In the genomic region with DNA sequence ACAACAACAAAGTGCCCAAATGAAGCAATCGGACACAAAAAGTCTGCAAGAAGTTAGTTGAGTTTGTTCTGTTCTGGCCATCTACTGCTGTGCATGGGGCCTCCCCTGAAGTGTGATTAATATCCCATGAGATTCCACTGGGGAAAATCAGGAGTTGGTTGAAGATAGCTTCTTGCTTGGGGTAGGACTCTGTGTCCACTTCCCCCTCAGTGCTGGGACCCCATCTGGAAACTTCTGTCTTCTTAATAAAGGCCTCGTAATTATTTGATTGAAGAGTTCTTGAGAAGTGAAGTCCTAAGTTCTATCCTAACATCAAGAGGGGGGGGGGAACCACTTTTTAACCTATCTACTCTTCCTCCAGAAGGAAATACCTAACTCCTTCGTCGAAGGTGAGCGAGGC, we compare ENCODE assay signal across 30 mouse cellular contexts. TPM values are rescaled to one million over a fixed set of nuclear protein-coding genes. Genes with fewer than 3 reads are reported as not detected.
DNase-seq lines count a peak whose midpoint lies in the region; ATAC-seq and TF ChIP-seq lines count a peak whose summit lies in the region.
"Had no signal": no experiment of that assay in that cellular context is flagged by ENCODE, and none has a peak within 500 bp of the region (broad histone marks: within the 10 kb centered on the region; RNA-seq: fewer than 3 reads in every experiment).

No protein-coding gene starts in this region.

- no peaks in the 10 kb centered on the region for H3K9me3 ChIP-seq in heart, embryonic 10.5 days
- H3K9me3 ChIP-seq in liver, embryonic 12.5 days (replicated peaks), result no peaks in the 10 kb centered on the region; the same call in 1 of the 2 replicates
- H3K9me3 ChIP-seq in liver, postnatal 0 days (ENCODE audit: low read length), result no peaks in the 10 kb centered on the region
- no peaks in the 10 kb centered on the region for H3K9me3 ChIP-seq in liver, embryonic 14.5 days (ENCODE audit: control insufficient read depth, low read length)
- H3K9me3 ChIP-seq: embryonic facial prominence, embryonic 10.5 days; embryonic facial prominence, embryonic 13.5 days; forebrain, embryonic 13.5 days; hindbrain, embryonic 10.5 days; hindbrain, embryonic 13.5 days had no signal

- WGBS in heart, embryonic 10.5 days, result 83% methylated on average over 5 of the region's 5 CpGs
- 85% methylated on average over 5 of the region's 5 CpGs for WGBS in liver, embryonic 12.5 days (ENCODE audit: insufficient replicate concordance)
- WGBS in liver, postnatal 0 days (ENCODE audit: insufficient replicate concordance), result 80% methylated on average over 5 of the region's 5 CpGs
- WGBS in liver, embryonic 14.5 days (ENCODE audit: insufficient replicate concordance), result 77% methylated on average over 5 of the region's 5 CpGs

- H3K36me3 ChIP-seq in heart, embryonic 10.5 days, result no peaks in the 10 kb centered on the region
- H3K36me3 ChIP-seq in liver, embryonic 12.5 days, result no peaks in the 10 kb centered on the region
- H3K36me3 ChIP-seq in liver, postnatal 0 days (replicated peaks; ENCODE audit: insufficient read depth, low read length), result no peaks in the 10 kb centered on the region
- H3K36me3 ChIP-seq in liver, embryonic 14.5 days (replicated peaks; ENCODE audit: control insufficient read depth, insufficient read depth, low read depth), result no peaks in the 10 kb centered on the region
- H3K36me3 ChIP-seq: embryonic facial prominence, embryonic 10.5 days; embryonic facial prominence, embryonic 13.5 days had no signal

- peak overlapping the region; percentile 19; the same call in 1 of the 2 replicates for H3K27ac ChIP-seq in heart, embryonic 10.5 days
- H3K27ac ChIP-seq in liver, embryonic 12.5 days, result peak overlapping the region; percentile 89
- no peak overlapping the region for H3K27ac ChIP-seq in liver, postnatal 0 days (ENCODE audit: low read depth)
- H3K27ac ChIP-seq in liver, embryonic 14.5 days, result peak overlapping the region; percentile 78
- no peak overlapping the region for H3K27ac ChIP-seq in layer of hippocampus, adult 2 months
- H3K27ac ChIP-seq: embryonic facial prominence, embryonic 10.5 days; embryonic facial prominence, embryonic 13.5 days; forebrain, embryonic 13.5 days; gastrocnemius, adult 2 months; heart, adult 2 months; hindbrain, embryonic 10.5 days; hindbrain, embryonic 13.5 days had no signal

- no peak overlapping the region for H3K4me2 ChIP-seq in liver, embryonic 12.5 days
- H3K4me2 ChIP-seq in liver, postnatal 0 days (ENCODE audit: low read depth, low read length), result no peak overlapping the region
- H3K4me2 ChIP-seq in liver, embryonic 14.5 days (ENCODE audit: low read depth), result no peak overlapping the region
- H3K4me2 ChIP-seq: embryonic facial prominence, embryonic 13.5 days; forebrain, embryonic 13.5 days; heart, embryonic 11.5 days; hindbrain, embryonic 13.5 days had no signal

- TF ChIP-seq EP300 in liver, postnatal 0 days (IDR thresholded peaks at IDR 0.05; ENCODE audit: low read depth), result no peak
- no peak for TF ChIP-seq EP300 in liver, embryonic 14.5 days (IDR thresholded peaks at IDR 0.05; ENCODE audit: low read depth)

- no peak for TF ChIP-seq CTCF in liver, postnatal 0 days (IDR thresholded peaks at IDR 0.05; ENCODE audit: low read depth)
- no peak for TF ChIP-seq CTCF in liver, embryonic 14.5 days (IDR thresholded peaks at IDR 0.05; ENCODE audit: low read depth)
- no peak for TF ChIP-seq CTCF in layer of hippocampus, adult 2 months (conservative IDR thresholded peaks at IDR 0.05)

- ATAC-seq in liver, embryonic 12.5 days, result no peak
- no peak for ATAC-seq in liver, postnatal 0 days
- no peak for ATAC-seq in liver, embryonic 14.5 days (ENCODE audit: insufficient read depth)
- ATAC-seq: activated CD4-positive, CD25-positive, alpha-beta regulatory T cell, adult 4 months; CD4-positive, CD25-positive, alpha-beta regulatory T cell, adult 4 months; forebrain, embryonic 13.5 days; forebrain, postnatal 0 days; hindbrain, embryonic 16.5 days had no signal

- no peak overlapping the region for H3K4me3 ChIP-seq in heart, embryonic 10.5 days
- H3K4me3 ChIP-seq in liver, embryonic 12.5 days, result no peak overlapping the region
- H3K4me3 ChIP-seq in liver, postnatal 0 days (ENCODE audit: low read depth, low read length), result no peak overlapping the region
- no peak overlapping the region for H3K4me3 ChIP-seq in liver, embryonic 14.5 days (ENCODE audit: insufficient read depth in 1 of 2, low read depth in 2 of 2, low read length in 2 of 2)
- H3K4me3 ChIP-seq in layer of hippocampus, adult 2 months, result no peak overlapping the region
- H3K4me3 ChIP-seq: embryonic facial prominence, embryonic 10.5 days; embryonic facial prominence, embryonic 13.5 days; erythroblast, embryonic 14.5 days; forebrain, embryonic 13.5 days; gastrocnemius, adult 2 months; heart, adult 2 months; hindbrain, embryonic 10.5 days; hindbrain, embryonic 13.5 days had no signal

- H3K4me1 ChIP-seq in heart, embryonic 10.5 days, result no peaks in the 10 kb centered on the region
- peaks cover 47% of the 10 kb centered on the region for H3K4me1 ChIP-seq in liver, embryonic 12.5 days
- H3K4me1 ChIP-seq in liver, postnatal 0 days (ENCODE audit: insufficient read depth), result peaks cover 13% of the 10 kb centered on the region
- H3K4me1 ChIP-seq in liver, embryonic 14.5 days (replicated peaks; ENCODE audit: control insufficient read depth in 2 of 2, insufficient read depth in 2 of 2, low read length in 1 of 2), result peaks cover 17 to 29% of the 10 kb centered on the region in 2 experiments
- H3K4me1 ChIP-seq: embryonic facial prominence, embryonic 10.5 days; embryonic facial prominence, embryonic 13.5 days; forebrain, embryonic 13.5 days; hindbrain, embryonic 10.5 days; hindbrain, embryonic 13.5 days had no signal

- peak; percentile 52 for DNase-seq in heart, embryonic 10.5 days (ENCODE audit: low spot score)
- DNase-seq in heart, adult 18-20 months, result no peak
- no peak for DNase-seq in liver, postnatal 0 days
- no peak for DNase-seq in liver, embryonic 14.5 days (ENCODE audit: low read depth in 3 of 3, low spot score in 3 of 3)
- DNase-seq in layer of hippocampus, adult 2 months (ENCODE audit: low spot score in 2 of 2), result no peak
- no peak for DNase-seq in retina, embryonic 14.5 days (ENCODE audit: low spot score)
- DNase-seq: adrenal gland, adult 8-10 months; adrenal gland, postnatal 25 days; cerebellum, adult 11-12 months; cerebellum, adult 8-10 months; cerebellum, postnatal 10 days; cerebellum, postnatal 36 days; embryo, embryonic 11 days; forebrain, postnatal 0 days; gastrocnemius, adult 2 months; gastrocnemius, postnatal 14 days; heart, adult 2 months; heart, postnatal 36 days had no signal

- no peaks in the 10 kb centered on the region for H3K27me3 ChIP-seq in heart, embryonic 10.5 days (ENCODE audit: insufficient read depth, poor library complexity, severe bottlenecking)
- H3K27me3 ChIP-seq in liver, embryonic 12.5 days (replicated peaks), result no peaks in the 10 kb centered on the region; the same call in 1 of the 2 replicates
- no peaks in the 10 kb centered on the region for H3K27me3 ChIP-seq in liver, postnatal 0 days (ENCODE audit: insufficient read depth, low read length)
- H3K27me3 ChIP-seq in liver, embryonic 14.5 days (ENCODE audit: control insufficient read depth, insufficient read depth, low read length), result no peaks in the 10 kb centered on the region
- H3K27me3 ChIP-seq: embryonic facial prominence, embryonic 13.5 days; forebrain, embryonic 13.5 days; hindbrain, embryonic 13.5 days had no signal

- H3K9ac ChIP-seq in liver, embryonic 12.5 days, result 0 out of 2 replicates have a peak overlapping the region, but pooled peaks have one; percentile 59
- no peak overlapping the region for H3K9ac ChIP-seq in liver, postnatal 0 days (replicated peaks)
- H3K9ac ChIP-seq in liver, embryonic 14.5 days (replicated peaks), result no peak overlapping the region
- H3K9ac ChIP-seq: embryonic facial prominence, embryonic 13.5 days; forebrain, embryonic 13.5 days; forebrain, postnatal 0 days; hindbrain, embryonic 13.5 days had no signal

RNA-seq across cellular contexts. Expression of a gene that starts 15.7 kb away (rescaled TPM):
- 4.8 and 6.2 TPM in 2 replicates for polyA plus RNA-seq in heart, embryonic 10.5 days (2016; fragmentation: Nextera tagmentation; extraction: Ambion mirVana)
- total RNA-seq in heart, adult 18-20 months (2021), result 1 to 10 TPM; 1.2 TPM
- polyA plus RNA-seq in liver, embryonic 12.5 days (2016; fragmentation: Nextera tagmentation; extraction: Ambion mirVana), result 40.9 and 44.2 TPM in 2 replicates
- 36.5 and 38.0 TPM in 2 replicates for polyA plus RNA-seq in liver, postnatal 0 days (2015; fragmentation: Nextera tagmentation; extraction: Ambion mirVana)
- polyA plus RNA-seq in liver, embryonic 14.5 days (2012; rRNA removed), result 35.1 and 62.4 TPM in 2 replicates
- 29.1 and 35.2 TPM in 2 replicates for polyA plus RNA-seq in liver, embryonic 14.5 days (2014; fragmentation: Nextera tagmentation; extraction: Ambion mirVana)
- total RNA-seq in layer of hippocampus, adult 2 months (2021), result 1 to 10 TPM in 1 of 2 experiments, under 1 TPM in 1; 0.98 to 1.2 TPM
- total RNA-seq: adrenal gland, postnatal 25 days; gastrocnemius, adult 2 months; gastrocnemius, postnatal 14 days had no signal
- polyA plus RNA-seq: activated CD4-positive, CD25-positive, alpha-beta regulatory T cell, adult 4 months; C2C12; CD4-positive, CD25-positive, alpha-beta regulatory T cell, adult 4 months had no signal

RNA-seq across cellular contexts. Expression of a gene that starts 31.5 kb away (rescaled TPM):
- polyA plus RNA-seq in heart, embryonic 10.5 days (2016; fragmentation: Nextera tagmentation; extraction: Ambion mirVana), result 0.21 and 0.25 TPM in 2 replicates
- total RNA-seq in heart, adult 18-20 months (2021), result 1 to 10 TPM in 1 of 2 experiments, under 1 TPM in 1; 0.94 to 1.3 TPM
- 0.51 and 0.63 TPM in 2 replicates for polyA plus RNA-seq in liver, embryonic 12.5 days (2016; fragmentation: Nextera tagmentation; extraction: Ambion mirVana)
- polyA plus RNA-seq in liver, postnatal 0 days (2015; fragmentation: Nextera tagmentation; extraction: Ambion mirVana), result 0.39 and 0.42 TPM in 2 replicates
- 0.09 and 0.16 TPM in 2 replicates for polyA plus RNA-seq in liver, embryonic 14.5 days (2012; rRNA removed)
- 0.17 and 0.27 TPM in 2 replicates for polyA plus RNA-seq in liver, embryonic 14.5 days (2014; fragmentation: Nextera tagmentation; extraction: Ambion mirVana)
- 1 to 10 TPM; 3.7 to 4.3 TPM for total RNA-seq in layer of hippocampus, adult 2 months (2021)
- polyA plus RNA-seq: erythroblast, embryonic 14.5 days; heart, embryonic 11.5 days had no signal

RNA-seq across cellular contexts. Expression of a gene that starts 49.8 kb away (rescaled TPM):
- polyA plus RNA-seq in heart, embryonic 10.5 days (2016; fragmentation: Nextera tagmentation; extraction: Ambion mirVana), result 4.4 and 5.1 TPM in 2 replicates
- 10 to 100 TPM in 1 of 2 experiments, 1 to 10 TPM in 1; 7.6 to 10.2 TPM for total RNA-seq in heart, adult 18-20 months (2021)
- 28.6 and 30.5 TPM in 2 replicates for polyA plus RNA-seq in liver, embryonic 12.5 days (2016; fragmentation: Nextera tagmentation; extraction: Ambion mirVana)
- 44.4 and 45.4 TPM in 2 replicates for polyA plus RNA-seq in liver, postnatal 0 days (2015; fragmentation: Nextera tagmentation; extraction: Ambion mirVana)
- polyA plus RNA-seq in liver, embryonic 14.5 days (2012; rRNA removed), result 21.9 and 27.8 TPM in 2 replicates
- polyA plus RNA-seq in liver, embryonic 14.5 days (2014; fragmentation: Nextera tagmentation; extraction: Ambion mirVana), result 25.9 and 34.1 TPM in 2 replicates
- 10 to 100 TPM; 10.7 to 15.5 TPM for total RNA-seq in layer of hippocampus, adult 2 months (2021)

Comparison
In these comparisons a context has a peak if more than half of its experiments do, and no peak if none do; other contexts are left out.
1. H3K27ac ChIP-seq: peak in heart, embryonic 10.5 days (single experiment), liver, embryonic 12.5 days (single experiment) and liver, embryonic 14.5 days (single experiment); none in liver, postnatal 0 days (single experiment) and layer of hippocampus, adult 2 months (single experiment).